ENCODE assay signal across 27 mouse cellular contexts in genomic region chr12:74523988-74524387, GRCm38 (mm10).
A peak's percentile ranks its signal among the peaks of the same experiment; 100 is the strongest.
DNase-seq lines count a peak whose midpoint lies in the region; ATAC-seq and TF ChIP-seq lines count a peak whose summit lies in the region.
"Had no signal": no experiment of that assay in that cellular context is flagged by ENCODE, and none has a peak within 500 bp of the region (broad histone marks: within the 10 kb centered on the region; RNA-seq: fewer than 3 reads in every experiment).

No protein-coding gene starts in this region.

- H3K4me3 ChIP-seq in intestine, postnatal 0 days (ENCODE audit: low read depth, low read length): no peak overlapping the region
- no peak overlapping the region for H3K4me3 ChIP-seq in stomach, postnatal 0 days (ENCODE audit: low read depth, low read length)
- H3K4me3 ChIP-seq: embryonic facial prominence, embryonic 12.5 days; erythroblast, embryonic 14.5 days; forebrain, embryonic 12.5 days; forebrain, embryonic 15.5 days; heart, adult 2 months; heart, embryonic 10.5 days; heart, embryonic 13.5 days had no signal

- H3K36me3 ChIP-seq in intestine, postnatal 0 days (ENCODE audit: control insufficient read depth, insufficient read depth): no peaks in the 10 kb centered on the region
- H3K36me3 ChIP-seq in stomach, postnatal 0 days (ENCODE audit: control insufficient read depth, insufficient read depth, low read length): no peaks in the 10 kb centered on the region
- H3K36me3 ChIP-seq: embryonic facial prominence, embryonic 12.5 days; forebrain, embryonic 12.5 days; forebrain, embryonic 15.5 days; heart, embryonic 10.5 days; heart, embryonic 13.5 days had no signal

- TF ChIP-seq EP300 in stomach, postnatal 0 days (optimal IDR thresholded peaks at IDR 0.05): no peak

- H3K4me1 ChIP-seq in intestine, postnatal 0 days (replicated peaks; ENCODE audit: control insufficient read depth, insufficient read depth, low read length): no peaks in the 10 kb centered on the region
- H3K4me1 ChIP-seq in stomach, postnatal 0 days (replicated peaks; ENCODE audit: control insufficient read depth, insufficient read depth): no peaks in the 10 kb centered on the region
- H3K4me1 ChIP-seq: embryonic facial prominence, embryonic 12.5 days; heart, embryonic 10.5 days; heart, embryonic 13.5 days had no signal

- H3K27me3 ChIP-seq in intestine, postnatal 0 days (replicated peaks; ENCODE audit: control insufficient read depth, insufficient read depth, low read length): no peaks in the 10 kb centered on the region
- H3K27me3 ChIP-seq in stomach, postnatal 0 days (ENCODE audit: control insufficient read depth, insufficient read depth, low read length): no peaks in the 10 kb centered on the region
- H3K27me3 ChIP-seq: embryonic facial prominence, embryonic 12.5 days; forebrain, embryonic 12.5 days; forebrain, embryonic 15.5 days; heart, embryonic 13.5 days had no signal

- no peak for TF ChIP-seq CTCF in intestine, postnatal 0 days (IDR thresholded peaks at IDR 0.05; ENCODE audit: low read depth)
- no peak for TF ChIP-seq CTCF in stomach, postnatal 0 days (IDR thresholded peaks at IDR 0.05; ENCODE audit: low read depth)

- no peaks in the 10 kb centered on the region for H3K9me3 ChIP-seq in intestine, postnatal 0 days (ENCODE audit: control insufficient read depth)
- H3K9me3 ChIP-seq in stomach, postnatal 0 days (ENCODE audit: control insufficient read depth, low read length): no peaks in the 10 kb centered on the region
- H3K9me3 ChIP-seq: embryonic facial prominence, embryonic 12.5 days; forebrain, embryonic 12.5 days; forebrain, embryonic 15.5 days; heart, embryonic 10.5 days; heart, embryonic 13.5 days had no signal

- ATAC-seq in intestine, postnatal 0 days: 0 out of 2 replicates have a peak, but pooled peaks have one; percentile 38
- 0 out of 2 replicates have a peak, but pooled peaks have one; percentile 35 for ATAC-seq in stomach, postnatal 0 days (ENCODE audit: low FRiP score, low TSS enrichment)
- ATAC-seq: activated CD4-positive, CD25-positive, alpha-beta regulatory T cell, adult 4 months; CD4-positive, CD25-positive, alpha-beta regulatory T cell, adult 4 months; forebrain, embryonic 15.5 days; hindbrain, postnatal 0 days had no signal

- H3K4me2 ChIP-seq in intestine, postnatal 0 days (replicated peaks; ENCODE audit: low read depth): no peak overlapping the region
- H3K4me2 ChIP-seq in stomach, postnatal 0 days (replicated peaks; ENCODE audit: low read depth): no peak overlapping the region
- H3K4me2 ChIP-seq: embryonic facial prominence, embryonic 12.5 days; forebrain, embryonic 12.5 days; forebrain, embryonic 15.5 days; heart, embryonic 13.5 days; hindbrain, embryonic 14.5 days had no signal

- DNase-seq in urinary bladder, postnatal 14 days (ENCODE audit: low spot score): peak; percentile 34
- DNase-seq in urinary bladder, adult 2 months (ENCODE audit: low spot score): no peak
- peak; percentile 9 for DNase-seq in NIH3T3 (ENCODE audit: low read depth)
- no peak for DNase-seq in stomach, postnatal 0 days (ENCODE audit: low spot score)
- DNase-seq in layer of hippocampus, postnatal 25 days (ENCODE audit: extremely low spot score in 1 of 2, low spot score in 1 of 2): no peak
- no peak for DNase-seq in layer of hippocampus, postnatal 36 days
- DNase-seq: adrenal gland, adult 8-10 months; adrenal gland, postnatal 25 days; cerebellum, adult 11-12 months; cerebellum, adult 8-10 months; cerebellum, postnatal 10 days; cerebellum, postnatal 36 days; gastrocnemius, postnatal 25 days; heart, adult 2 months; heart, postnatal 14 days; heart, postnatal 4 days had no signal

- H3K27ac ChIP-seq in intestine, postnatal 0 days (ENCODE audit: low read depth, low read length): no peak overlapping the region
- no peak overlapping the region for H3K27ac ChIP-seq in stomach, postnatal 0 days (replicated peaks)
- H3K27ac ChIP-seq: embryonic facial prominence, embryonic 12.5 days; forebrain, embryonic 12.5 days; forebrain, embryonic 15.5 days; heart, adult 2 months; heart, embryonic 10.5 days; heart, embryonic 13.5 days; hindbrain, embryonic 14.5 days; hindbrain, postnatal 0 days had no signal

- no peak overlapping the region for H3K9ac ChIP-seq in intestine, postnatal 0 days (ENCODE audit: low read depth, low read length)
- H3K9ac ChIP-seq in stomach, postnatal 0 days (ENCODE audit: low read length): no peak overlapping the region
- H3K9ac ChIP-seq: embryonic facial prominence, embryonic 12.5 days; forebrain, embryonic 12.5 days; forebrain, embryonic 15.5 days; heart, embryonic 13.5 days; hindbrain, embryonic 14.5 days had no signal

Comparison
In these comparisons a context has a peak if more than half of its experiments do, and no peak if none do; other contexts are left out.
1. DNase-seq: peak in urinary bladder, postnatal 14 days (single experiment) and NIH3T3 (single experiment); none in urinary bladder, adult 2 months (single experiment), stomach, postnatal 0 days (single experiment), layer of hippocampus, postnatal 25 days (0 of 2) and layer of hippocampus, postnatal 36 days (0 of 2).